Mouse (Mus musculus): ENCODE measurements at regions not wholly inside any gene's neighbourhood (a gene's known extent, or its start where the extent isn't known, plus 50 kb on each side); places are given as distances from the start of the nearest gene placed in this dataset.

DNA sequence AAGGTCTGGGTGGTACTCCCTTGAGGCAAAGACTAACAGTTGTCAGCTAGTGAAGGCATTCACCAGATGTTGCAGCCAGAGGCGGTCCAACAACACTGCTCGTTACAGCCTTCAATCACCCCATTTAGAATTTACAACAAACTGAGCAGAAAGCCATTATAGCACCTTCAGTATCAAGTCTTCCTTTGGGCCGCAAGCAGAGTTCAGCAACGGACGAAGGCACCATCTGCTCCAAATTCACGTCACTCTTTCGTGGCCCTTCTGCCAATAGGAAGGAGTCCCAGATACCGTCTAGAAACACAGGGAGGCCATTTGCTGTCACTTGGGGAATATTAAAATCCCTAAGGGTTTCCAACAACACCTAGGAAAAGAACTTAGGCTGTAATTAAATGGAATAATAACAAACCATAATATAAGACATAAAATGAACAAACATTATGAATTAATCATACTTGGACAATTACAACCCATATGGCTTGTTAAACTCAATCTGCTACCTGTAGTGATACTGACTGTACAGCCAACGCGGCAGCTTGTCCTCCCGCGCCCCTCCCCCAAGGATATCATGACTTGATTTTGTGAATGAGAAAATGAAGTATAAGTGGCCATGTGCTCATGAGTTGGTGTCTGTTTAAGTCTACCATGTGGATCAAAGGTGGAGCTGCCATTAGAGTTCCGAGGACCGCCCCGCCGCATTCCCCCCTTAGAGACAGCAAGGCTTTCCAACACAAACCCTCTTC is 233.6 kb downstream of the Sp3 start:
- Histone ChIP-seq H3K4me3 (no peak overlapping the region), H3K9me3 (no peaks in the 10 kb centered on the region), H3K9ac (no peak overlapping the region), H3K27me3 (no peaks in the 10 kb centered on the region), H3K4me1 (replicated peaks) (peaks cover 8% of the 10 kb centered on the region; the same call in 1 of the 2 replicates), H3K27ac (replicated peaks) (no peak overlapping the region), H3K4me2 (no peak overlapping the region), H3K36me3 (no peaks in the 10 kb centered on the region)
- no peak for ATAC-seq (ENCODE audit: low FRiP score, low read depth)
- WGBS, result 68% methylated on average over 16 of the region's 16 CpGs

DNA sequence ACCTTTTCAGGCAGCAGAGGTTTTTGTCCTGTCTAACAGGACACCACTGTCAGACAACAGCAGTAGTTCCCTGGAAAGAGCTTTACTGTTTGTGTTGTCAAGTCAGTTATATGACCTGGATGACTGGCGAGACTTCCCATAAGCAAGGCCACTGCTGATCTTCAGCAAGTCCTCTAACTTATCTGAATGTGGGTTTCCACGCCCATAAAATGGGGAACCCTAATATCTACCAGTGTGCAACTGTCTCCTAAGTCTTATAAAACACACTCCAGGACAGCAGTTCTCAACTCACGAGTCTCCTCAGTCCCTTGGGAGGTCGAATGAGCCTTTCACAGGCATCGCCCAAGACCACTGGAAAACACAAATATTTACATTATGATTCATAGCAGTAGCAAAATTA is 232.9 kb downstream of the Sp3 start:
- Histone ChIP-seq H3K4me2 (no peak overlapping the region), H3K4me1 (replicated peaks) (peaks cover 8% of the 10 kb centered on the region; the same call in 1 of the 2 replicates), H3K36me3 (no peaks in the 10 kb centered on the region), H3K27ac (replicated peaks) (no peak overlapping the region), H3K4me3 (no peak overlapping the region), H3K27me3 (no peaks in the 10 kb centered on the region), H3K9ac (no peak overlapping the region), H3K9me3 (no peaks in the 10 kb centered on the region)
- ATAC-seq (ENCODE audit: low FRiP score, low read depth), result no peak
- 92% methylated on average over 5 of the region's 5 CpGs for WGBS

DNA sequence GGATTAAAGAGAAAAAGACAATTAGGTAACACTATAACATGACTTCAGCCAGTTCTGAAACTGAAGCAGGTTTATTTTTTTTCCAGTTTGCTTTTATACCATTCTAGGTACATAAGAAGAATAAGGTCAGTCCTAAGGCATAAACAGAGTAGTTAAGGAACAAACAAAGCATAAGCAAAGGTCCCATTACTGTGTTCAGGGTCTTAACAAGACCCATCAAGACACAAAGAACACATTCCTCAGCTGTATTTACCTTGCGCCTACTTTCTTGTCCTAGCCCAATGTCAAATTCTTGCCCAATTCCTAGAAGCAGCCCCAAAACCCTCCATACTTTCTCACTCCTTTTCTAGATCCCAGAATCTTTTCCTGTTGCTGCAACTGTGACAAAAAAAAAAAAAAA is 230.8 kb downstream of the Sp3 start:
- WGBS, result 100% methylated on average over 1 of the region's 1 CpGs
- ATAC-seq (ENCODE audit: low FRiP score, low read depth), result no peak
- Histone ChIP-seq H3K27ac (replicated peaks) (no peak overlapping the region), H3K9me3 (no peaks in the 10 kb centered on the region), H3K4me2 (no peak overlapping the region), H3K36me3 (no peaks in the 10 kb centered on the region), H3K4me1 (replicated peaks) (peaks cover 8% of the 10 kb centered on the region; the same call in 1 of the 2 replicates), H3K4me3 (no peak overlapping the region), H3K27me3 (no peaks in the 10 kb centered on the region), H3K9ac (no peak overlapping the region)

DNA sequence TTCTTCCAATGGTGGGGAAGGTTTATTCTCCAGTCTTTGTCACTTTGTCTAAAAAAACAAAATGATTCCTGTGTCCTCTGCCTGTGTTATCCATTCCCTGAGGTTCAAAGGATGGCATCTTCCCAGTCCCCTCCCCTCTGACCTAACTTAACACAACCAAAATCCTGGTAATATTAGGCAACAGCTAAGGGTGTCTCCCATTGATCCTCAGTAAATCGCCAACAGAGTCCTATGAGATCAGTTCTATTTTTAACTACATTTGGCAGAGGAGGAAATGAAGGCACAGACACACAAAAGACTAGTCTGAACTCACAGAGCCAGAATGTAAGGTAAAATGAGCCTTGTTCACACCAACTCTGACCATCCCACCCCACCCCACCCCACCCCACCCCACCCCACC is 228.8 kb downstream of the Sp3 start:
- Histone ChIP-seq H3K4me2 (no peak overlapping the region), H3K9me3 (no peaks in the 10 kb centered on the region), H3K9ac (no peak overlapping the region), H3K4me3 (no peak overlapping the region), H3K27ac (replicated peaks) (no peak overlapping the region), H3K36me3 (no peaks in the 10 kb centered on the region), H3K4me1 (replicated peaks) (peaks cover 2% of the 10 kb centered on the region; the same call in 1 of the 2 replicates), H3K27me3 (no peaks in the 10 kb centered on the region)
- 68% methylated on average over 1 of the region's 1 CpGs for WGBS
- no peak for ATAC-seq (ENCODE audit: low FRiP score, low read depth)

DNA sequence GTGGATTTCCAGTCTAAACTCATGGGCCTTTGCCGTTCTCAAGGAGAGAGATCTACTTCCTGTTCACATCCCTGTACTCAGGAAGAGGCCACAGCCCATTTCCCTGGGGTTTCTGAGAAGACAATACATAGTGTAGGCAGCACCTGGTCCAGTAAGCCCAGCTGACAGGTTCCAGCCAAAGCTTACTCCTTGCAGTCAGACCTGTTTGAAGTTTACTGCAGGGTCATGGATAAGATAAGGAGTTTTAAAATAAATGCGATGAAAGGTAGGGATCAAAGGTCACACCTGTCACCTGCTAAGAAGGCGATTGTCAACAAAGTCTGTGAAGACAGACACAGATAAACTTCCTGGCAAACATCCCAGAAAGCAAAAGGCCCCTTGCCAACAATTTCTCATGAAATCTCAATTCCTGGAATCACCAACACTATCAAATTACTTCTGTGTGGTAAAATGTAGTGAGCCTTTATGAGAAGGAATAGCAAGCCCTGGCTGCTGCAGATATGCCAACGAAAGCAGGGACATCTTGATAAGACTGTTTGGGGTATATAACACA is 227.5 kb downstream of the Sp3 start:
- Histone ChIP-seq H3K4me2 (no peak overlapping the region), H3K27ac (replicated peaks) (no peak overlapping the region), H3K36me3 (no peaks in the 10 kb centered on the region), H3K4me1 (replicated peaks) (no peaks in the 10 kb centered on the region), H3K4me3 (no peak overlapping the region), H3K27me3 (no peaks in the 10 kb centered on the region), H3K9me3 (no peaks in the 10 kb centered on the region), H3K9ac (no peak overlapping the region)
- WGBS, result 72% methylated on average over 4 of the region's 4 CpGs
- no peak for ATAC-seq (ENCODE audit: low FRiP score, low read depth)

DNA sequence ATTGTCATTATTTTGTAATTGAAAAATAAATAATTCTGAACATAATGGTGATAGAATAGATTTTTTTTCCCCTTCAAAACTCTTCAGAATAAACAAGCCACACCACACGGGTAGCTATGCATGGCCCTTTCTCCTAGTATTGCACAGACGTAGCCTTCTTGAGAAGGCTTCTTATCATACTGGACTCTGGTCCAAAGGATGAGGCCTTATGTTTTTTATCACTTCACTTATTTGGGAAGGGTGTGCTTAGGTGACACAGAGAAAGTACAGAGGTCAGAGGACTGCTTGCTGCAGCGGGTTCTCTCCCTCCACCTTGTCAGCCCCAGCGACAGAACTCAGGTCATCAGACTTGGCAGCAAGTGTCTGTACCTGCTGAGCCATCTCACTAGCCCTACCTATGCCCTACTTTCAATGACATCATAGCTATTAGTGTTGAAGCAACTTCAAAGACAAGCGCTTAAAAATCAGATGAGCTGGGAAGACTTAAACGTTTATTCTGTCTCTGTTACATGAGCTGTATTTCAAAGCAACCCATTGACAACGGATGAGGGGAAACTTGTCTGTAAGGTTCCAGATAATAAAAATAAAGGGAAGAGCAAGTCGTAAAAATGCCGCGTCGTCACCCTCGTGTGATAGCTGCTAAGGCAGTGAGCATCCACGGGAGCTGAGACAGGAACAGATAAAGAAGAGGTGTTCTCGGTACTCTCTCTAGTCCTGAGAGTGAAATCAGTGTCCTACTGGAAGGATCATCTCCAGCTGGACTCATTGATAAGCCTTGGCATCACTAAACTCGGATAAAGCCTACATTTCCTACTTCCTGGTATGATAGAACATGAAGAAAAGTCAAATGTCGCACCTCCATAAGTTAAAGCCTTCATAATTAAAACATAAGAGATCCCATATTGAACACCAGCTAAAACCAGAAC is 226.2 kb downstream of the Sp3 start:
- Histone ChIP-seq H3K36me3 (no peaks in the 10 kb centered on the region), H3K27me3 (no peaks in the 10 kb centered on the region), H3K9me3 (no peaks in the 10 kb centered on the region), H3K9ac (no peak overlapping the region), H3K27ac (replicated peaks) (no peak overlapping the region), H3K4me1 (replicated peaks) (no peaks in the 10 kb centered on the region), H3K4me3 (no peak overlapping the region), H3K4me2 (no peak overlapping the region)
- ATAC-seq (ENCODE audit: low FRiP score, low read depth), result no peak
- WGBS, result 91% methylated on average over 16 of the region's 16 CpGs

DNA sequence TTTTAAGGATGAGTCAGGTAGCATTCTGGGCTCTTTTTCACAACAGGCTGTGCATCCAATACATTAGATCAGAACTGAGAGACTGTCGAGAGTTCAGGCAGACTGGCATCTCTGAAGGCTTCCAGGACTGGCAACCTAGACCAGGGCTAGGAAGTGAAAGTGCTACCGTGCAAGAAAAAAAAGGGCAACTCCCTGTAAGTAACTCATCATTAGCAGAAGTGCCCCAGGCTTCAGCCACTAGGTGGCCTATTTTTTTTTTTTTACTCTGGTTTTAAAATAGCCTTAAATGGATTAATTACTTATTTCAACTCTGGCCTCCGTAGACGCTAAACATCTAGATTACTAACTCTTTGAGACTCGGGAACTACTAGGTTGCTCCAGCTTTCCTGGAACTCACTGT is 216.8 kb downstream of the Sp3 start:
- H3K27me3 ChIP-seq, result 0 out of 2 replicates have a peak, but pooled peaks cover 2% of the 10 kb centered on the region
- ATAC-seq (ENCODE audit: low FRiP score, low read depth), result no peak

DNA sequence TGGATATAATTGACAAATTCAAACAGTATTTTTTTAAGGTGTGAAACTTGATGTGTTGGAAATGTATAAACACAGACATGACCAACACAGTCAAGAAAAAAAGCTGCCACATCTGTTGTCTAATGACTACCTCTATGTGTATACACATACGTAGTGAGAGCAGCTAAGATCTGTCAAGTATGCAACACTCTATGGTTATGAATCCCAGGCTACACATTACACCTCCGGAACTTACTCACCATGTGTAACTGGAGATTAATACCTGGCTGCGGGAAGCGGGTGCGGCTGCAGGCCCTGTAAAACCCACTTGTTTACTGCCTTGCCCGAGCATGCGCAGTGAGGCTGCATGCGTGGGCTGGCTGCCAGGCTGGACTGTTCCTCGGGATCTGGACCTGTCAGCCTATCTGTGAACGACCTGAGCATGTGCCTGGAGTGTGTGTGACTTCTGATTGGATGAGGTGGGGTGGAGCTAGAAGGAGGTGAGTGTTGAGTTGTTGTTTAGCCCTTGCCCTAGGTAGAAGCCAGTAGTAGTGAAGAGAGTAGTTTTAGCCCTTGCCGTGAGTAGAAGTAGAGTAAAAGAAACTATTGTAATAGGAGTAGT is 211.1 kb downstream of the Sp3 start:
- no peak overlapping the region for H3K4me2 ChIP-seq
- H3K27me3 ChIP-seq, result 0 out of 2 replicates have a peak, but pooled peaks cover 2% of the 10 kb centered on the region
- no peaks in the 10 kb centered on the region for H3K9me3 ChIP-seq
- no peak for ATAC-seq (ENCODE audit: low FRiP score, low read depth)
- H3K4me3 ChIP-seq, result no peak overlapping the region
- H3K36me3 ChIP-seq, result no peaks in the 10 kb centered on the region
- no peaks in the 10 kb centered on the region for H3K4me1 ChIP-seq (replicated peaks)
- H3K9ac ChIP-seq, result no peak overlapping the region
- no peak overlapping the region for H3K27ac ChIP-seq (replicated peaks)
- WGBS, result 82% methylated on average over 11 of the region's 11 CpGs

More for the DNA sequence above, 216.8 kb downstream of the Sp3 start:
- no peak overlapping the region for H3K9ac ChIP-seq
- H3K9me3 ChIP-seq, result no peaks in the 10 kb centered on the region
- H3K4me3 ChIP-seq, result no peak overlapping the region
- H3K27ac ChIP-seq (replicated peaks), result no peak overlapping the region
- no peaks in the 10 kb centered on the region for H3K4me1 ChIP-seq (replicated peaks)
- H3K4me2 ChIP-seq, result no peak overlapping the region
- H3K36me3 ChIP-seq, result no peaks in the 10 kb centered on the region
- WGBS, result 93% methylated on average over 5 of the region's 5 CpGs

DNA sequence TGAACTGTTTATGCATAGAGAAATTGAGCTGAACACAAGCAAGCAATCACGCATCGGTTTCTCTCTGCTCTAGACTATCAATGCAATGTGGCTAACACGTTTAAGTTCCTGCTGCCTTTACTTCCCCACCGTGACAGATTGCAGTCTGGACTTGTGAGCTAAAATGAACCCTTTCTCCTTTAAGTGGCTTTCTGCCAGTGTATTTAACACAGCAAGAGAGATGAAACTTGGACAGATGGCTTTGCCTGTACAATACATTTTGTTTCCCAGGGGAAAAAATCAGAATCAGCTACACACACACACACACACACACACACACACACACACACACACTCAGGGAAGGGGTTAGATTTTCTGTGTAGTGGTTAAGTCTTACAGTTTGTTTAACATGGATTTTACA is 206.8 kb downstream of the Sp3 start:
- Histone ChIP-seq H3K27me3 (no peaks in the 10 kb centered on the region), H3K4me3 (no peak overlapping the region), H3K9ac (no peak overlapping the region), H3K4me2 (no peak overlapping the region), H3K4me1 (replicated peaks) (no peaks in the 10 kb centered on the region), H3K36me3 (no peaks in the 10 kb centered on the region), H3K9me3 (no peaks in the 10 kb centered on the region), H3K27ac (replicated peaks) (no peak overlapping the region)
- 64% methylated on average over 4 of the region's 4 CpGs for WGBS
- ATAC-seq (ENCODE audit: low FRiP score, low read depth), result no peak

DNA sequence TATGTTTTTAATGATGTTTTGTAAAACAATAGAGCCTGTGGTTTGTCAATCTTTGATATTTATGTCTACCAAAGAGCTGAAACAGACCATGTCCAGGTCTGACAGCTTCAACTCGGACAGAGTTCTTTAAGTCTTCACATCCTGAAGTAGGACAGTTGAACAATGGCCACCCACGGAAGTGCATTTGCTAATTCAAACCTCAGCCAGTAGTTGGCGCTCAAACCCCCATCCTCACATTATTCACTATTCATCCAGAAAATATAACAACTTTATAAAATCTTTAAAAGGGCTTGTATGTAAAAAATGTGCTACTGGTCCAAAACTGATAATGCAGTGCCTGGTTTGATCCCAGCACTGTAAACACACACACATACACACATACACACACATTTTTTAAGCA is 202.9 kb downstream of the Sp3 start:
- no peak for ATAC-seq (ENCODE audit: low FRiP score, low read depth)
- H3K36me3 ChIP-seq, result no peaks in the 10 kb centered on the region
- no peak overlapping the region for H3K27ac ChIP-seq (replicated peaks)
- peaks cover 11% of the 10 kb centered on the region for H3K4me1 ChIP-seq (replicated peaks)
- no peaks in the 10 kb centered on the region for H3K27me3 ChIP-seq
- H3K9ac ChIP-seq, result no peak overlapping the region
- 46% methylated on average over 3 of the region's 3 CpGs for WGBS
- no peak overlapping the region for H3K4me2 ChIP-seq
- no peaks in the 10 kb centered on the region for H3K9me3 ChIP-seq
- no peak overlapping the region for H3K4me3 ChIP-seq

DNA sequence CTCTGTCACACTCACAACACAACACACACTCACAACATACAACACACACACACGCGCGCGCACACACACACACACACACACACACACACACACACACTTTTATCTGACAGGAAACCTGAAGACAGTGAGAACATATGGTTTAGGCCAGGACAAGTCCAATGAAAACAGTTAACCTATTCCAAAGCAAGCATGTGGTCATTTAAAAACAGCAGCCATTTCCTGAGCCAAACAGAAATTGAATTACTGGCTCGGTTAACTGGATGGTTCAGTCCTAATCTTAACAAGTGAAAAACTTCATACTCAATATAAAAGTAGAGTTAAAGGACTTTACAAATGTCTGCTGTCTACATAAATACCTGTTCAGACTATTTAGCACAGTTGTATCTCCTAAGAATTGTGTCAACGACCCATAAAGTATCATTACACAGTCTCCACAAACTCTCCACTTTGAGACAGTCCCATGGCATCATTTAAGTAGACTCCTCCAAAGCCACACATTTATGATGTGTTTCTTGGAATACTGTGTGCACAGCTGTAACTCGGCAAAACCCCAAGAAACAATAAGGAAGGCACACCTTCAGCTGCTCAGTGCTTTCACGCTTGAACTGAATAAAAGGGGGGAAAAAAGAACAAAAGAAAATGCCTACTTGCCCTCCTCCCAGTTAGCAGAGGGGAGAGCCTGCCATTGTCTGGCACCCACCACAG is 202.3 kb downstream of the Sp3 start:
- Histone ChIP-seq H3K4me2 (no peak overlapping the region), H3K9me3 (no peaks in the 10 kb centered on the region), H3K36me3 (no peaks in the 10 kb centered on the region), H3K27me3 (no peaks in the 10 kb centered on the region), H3K4me3 (no peak overlapping the region), H3K9ac (no peak overlapping the region), H3K27ac (replicated peaks) (no peak overlapping the region), H3K4me1 (replicated peaks) (peaks cover 12% of the 10 kb centered on the region)
- 81% methylated on average over 8 of the region's 8 CpGs for WGBS
- no peak for ATAC-seq (ENCODE audit: low FRiP score, low read depth)
